Mouse (Mus musculus) layer of hippocampus, adult 18-20 months (tissue): ENCODE measurements around the gene Peli3. TPM values are rescaled to one million over a fixed set of nuclear protein-coding genes. Genes with fewer than 3 reads are reported as not detected.
A peak's percentile ranks its signal among the peaks of the same experiment; 100 is the strongest.
"Not testable (repeated sequence)": the region's sequence is repeated elsewhere in the genome, so short reads cannot be mapped to it uniquely, and the experiment has no call there.

Experiments
- DNase-seq, 2 experiments: peaks; one replicate each; pipeline ENCODE4 v3.0.0; 2022; ENCODE audit warnings: low spot score in 2 of 2
- long read RNA-seq: library from polyadenylated mRNA; stranded (forward); transcript quantifications from one replicate; pipeline ENCODE4 v2.0.0, GENCODE M21; 2021
- total RNA-seq, 2 experiments: library from RNA; stranded (reverse); gene quantifications; 2 replicates each; pipeline ENCODE4 v1.2.3; 2021

The Peli3 gene
- total RNA-seq = 10 to 100 TPM; 26.2 to 31.3 TPM
- long read RNA-seq, full-length matches to known transcripts = 22 of 42 reads
- long read RNA-seq, partial matches to known transcripts = 6 of 42 reads
- long read RNA-seq, other reads (novel, unspliced or antisense) = 14 of 42 reads

GRCm38 (mm10) chr19:4942551-4943252, at the start of gene Peli3:
Gene Peli3 (minus strand): TSS chr19:4943127.
- peak; percentile 70 to 82 for DNase-seq

DNA sequence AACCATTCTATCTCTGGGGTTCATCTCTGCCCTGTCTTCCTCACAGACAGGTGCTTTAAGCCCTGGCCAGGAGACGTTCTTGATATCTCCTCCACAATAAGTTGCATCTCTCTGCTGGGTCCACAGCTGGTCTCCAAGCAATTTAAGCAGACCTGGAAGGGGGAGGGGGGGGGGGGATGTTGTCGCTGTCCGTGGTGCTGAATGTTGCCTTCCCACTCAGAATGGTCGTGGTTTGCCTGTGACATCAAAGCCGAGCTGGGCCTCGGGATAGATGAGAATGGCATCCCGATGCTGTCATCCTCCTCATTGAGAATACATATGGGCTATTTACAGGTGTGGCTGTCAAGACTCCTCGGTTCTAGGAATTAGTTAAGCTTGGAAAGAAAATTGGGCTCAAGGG, 49.4 kb upstream of the Peli3 start:
- no peak for DNase-seq

GRCm38 (mm10) chr19:4990716-4991115, 47.8 kb upstream of the Peli3 start:
- DNase-seq = peak in 1 of 2 experiments; percentile 62

- DNase-seq = no peak
These were observed 47.3 kb upstream of the Peli3 start, which contains the start of gene Npas4 for GRCm38 (mm10) chr19:4990256-4990625. Gene Npas4 (minus strand): TSS chr19:4990316.

- peak; percentile 66 to 83 for DNase-seq
These were observed 46.7 kb upstream of the Peli3 start for GRCm38 (mm10) chr19:4989434-4990255.

- DNase-seq = peak in 1 of 2 experiments; percentile 56
These were observed 46.1 kb upstream of the Peli3 start for GRCm38 (mm10) chr19:4989013-4989412.

GRCm38 (mm10) chr19:4981767-4982166, 38.8 kb upstream of the Peli3 start:
- DNase-seq = peak; percentile 55 to 85

DNA sequence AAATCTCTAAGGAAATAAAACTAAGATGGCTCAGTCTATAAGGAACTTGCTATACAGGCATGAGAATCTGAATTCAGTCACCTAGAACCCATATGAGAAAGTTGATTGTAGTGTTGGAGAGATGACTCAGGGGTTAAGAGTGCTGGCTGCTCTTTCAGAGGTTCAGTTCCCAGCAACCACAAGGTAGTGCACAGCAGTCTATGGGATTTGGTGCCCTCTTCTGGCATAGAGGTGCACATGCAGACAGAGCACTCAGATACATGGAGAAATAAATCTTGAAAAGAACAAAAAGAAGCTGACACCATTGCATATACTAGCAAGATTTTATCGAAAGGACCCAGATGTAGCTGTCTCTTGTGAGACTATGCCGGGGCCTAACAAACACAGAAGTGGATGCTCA, 25.3 kb upstream of the Peli3 start:
- DNase-seq = no peak

DNA sequence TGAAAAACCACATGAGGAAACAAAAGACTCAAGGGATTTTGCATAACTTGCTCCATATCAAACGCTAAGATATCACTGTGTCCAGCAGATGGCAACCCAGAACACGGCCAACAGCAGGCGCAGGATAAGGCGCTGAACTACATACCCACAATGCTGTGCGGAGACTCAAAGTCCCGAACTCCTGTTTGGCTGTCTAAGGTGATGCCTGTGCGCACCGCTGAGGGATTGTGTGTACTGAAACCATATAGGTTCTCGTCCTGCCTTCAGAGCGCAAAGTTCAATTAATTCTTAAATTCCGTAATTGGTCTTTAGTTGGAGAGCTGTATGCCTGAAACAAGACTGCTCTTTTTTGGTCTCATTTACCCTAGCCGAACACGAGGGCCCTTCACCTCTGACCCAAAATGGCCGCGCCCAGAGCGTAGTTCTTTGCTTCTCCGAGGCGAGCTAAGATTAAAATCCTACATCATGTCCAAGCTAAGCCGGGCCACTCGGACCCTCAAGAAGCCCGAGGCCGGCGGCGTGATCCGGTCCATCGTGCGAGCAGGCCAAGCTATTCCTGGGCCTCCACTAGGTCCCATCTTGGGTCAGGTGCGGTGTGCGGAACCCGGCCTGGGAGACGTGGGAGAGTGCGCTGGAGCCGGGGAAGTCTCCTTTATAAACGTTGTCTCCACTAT, 19.1 kb upstream of the Peli3 start, which contains the start of gene Mrpl11:
TSS of gene Mrpl11 (plus strand) at position 220 of the 674 bp plus-strand sequence.
- peak; percentile 86 to 98 for DNase-seq

GRCm38 (mm10) chr19:4948641-4949040, 5.7 kb upstream of the Peli3 start:
- not testable (repeated sequence) for DNase-seq

DNA sequence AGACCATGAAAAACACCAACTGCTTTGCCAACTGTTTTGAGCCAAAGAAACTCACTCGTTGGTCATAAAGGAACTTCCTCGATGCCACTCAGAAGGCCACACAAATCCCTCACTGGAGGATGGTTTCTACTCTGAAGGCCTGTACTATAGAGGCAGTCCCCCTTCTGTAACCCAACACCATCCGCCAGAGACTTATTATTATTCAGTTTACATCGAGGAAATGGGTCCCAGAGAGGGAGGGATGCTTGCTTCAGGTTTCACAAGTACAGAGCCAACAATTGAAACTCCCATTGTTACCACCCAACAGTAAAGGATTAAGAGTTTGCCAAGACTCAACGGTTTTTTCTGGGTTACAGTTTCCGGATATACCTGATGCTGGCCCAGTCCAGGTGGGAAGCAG, 2.6 kb upstream of the Peli3 start:
- DNase-seq = no peak

DNA sequence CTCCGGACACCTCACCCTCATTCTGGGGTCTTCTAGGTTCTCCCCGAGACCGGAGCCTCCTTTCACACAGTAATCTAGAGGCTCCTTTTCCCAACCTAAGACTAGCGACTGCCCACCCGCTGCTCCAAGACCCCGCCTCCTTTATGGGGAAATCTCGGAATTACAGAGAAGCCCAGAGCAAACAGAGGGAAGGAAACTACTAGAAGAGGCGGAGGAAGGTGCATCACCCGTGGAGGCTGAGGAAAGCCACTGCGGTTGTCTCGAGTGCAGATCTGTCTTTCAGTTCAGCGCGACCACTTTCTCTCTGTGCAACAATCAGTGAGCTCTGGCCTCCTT, 294 bp upstream of the Peli3 start:
- no peak for DNase-seq

DNA sequence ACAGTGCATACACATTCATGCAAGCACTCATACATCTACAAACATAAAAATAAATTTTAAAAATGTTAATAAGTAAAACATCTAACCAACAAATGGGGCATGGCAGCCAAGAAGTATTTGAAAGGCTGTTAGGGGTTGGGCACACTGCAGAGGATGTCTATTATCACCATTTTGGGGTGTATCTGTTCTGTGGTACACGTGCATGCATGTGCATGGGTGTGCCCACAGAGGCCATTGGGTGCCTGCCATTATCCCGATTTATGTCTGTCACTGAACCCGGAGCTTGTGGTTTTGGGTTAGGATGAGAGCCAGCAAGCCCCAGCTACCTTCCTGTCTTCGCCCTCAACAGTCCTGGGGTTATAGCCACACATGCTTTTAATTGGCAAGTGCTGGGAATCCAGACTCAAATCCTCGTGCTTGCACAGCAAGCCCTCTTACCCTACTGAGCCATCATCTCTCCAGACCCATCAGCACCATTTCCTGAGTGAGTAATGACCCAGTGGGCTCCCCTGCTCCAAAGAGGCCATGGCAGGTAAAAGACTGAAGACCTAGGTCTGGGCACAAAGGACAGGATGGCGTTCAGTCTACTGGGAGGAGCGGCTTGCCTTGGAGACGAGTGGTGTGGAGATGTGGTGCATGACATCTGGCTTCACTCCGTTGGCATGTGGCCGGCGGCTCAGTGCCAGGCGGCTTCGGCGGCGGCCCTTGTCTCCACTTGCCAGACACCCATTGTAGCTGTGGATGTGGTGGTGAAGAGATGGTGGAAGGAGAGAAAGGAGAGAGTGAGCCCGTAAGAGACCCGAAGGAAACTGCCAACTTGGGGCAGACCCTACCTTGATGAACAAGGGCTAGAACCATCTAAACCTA, 5.2 kb downstream of the Peli3 start:
- DNase-seq = no peak

- DNase-seq = no peak
These were observed 6.0 kb downstream of the Peli3 start for GRCm38 (mm10) chr19:4936896-4937295.

DNA sequence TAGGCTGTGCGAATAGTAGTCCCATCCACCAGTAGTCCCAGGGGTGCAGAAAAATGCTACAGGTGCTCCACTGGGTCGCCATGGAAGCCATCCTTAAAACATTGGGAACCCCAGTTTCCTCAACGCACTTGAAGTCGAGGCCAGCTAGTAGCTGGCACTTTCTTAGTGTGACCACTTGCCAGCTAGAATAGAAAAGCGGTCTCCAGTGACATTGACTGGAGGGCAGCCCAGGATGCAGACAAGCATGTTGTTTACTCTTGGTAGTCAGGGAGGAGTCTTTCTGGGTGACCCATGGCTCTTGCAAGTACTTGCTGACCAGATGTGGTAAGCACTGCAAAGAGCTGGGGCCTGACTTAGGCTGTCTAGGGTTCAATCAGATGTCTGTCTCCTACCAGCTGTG, 14.1 kb downstream of the Peli3 start:
- no peak for DNase-seq

DNA sequence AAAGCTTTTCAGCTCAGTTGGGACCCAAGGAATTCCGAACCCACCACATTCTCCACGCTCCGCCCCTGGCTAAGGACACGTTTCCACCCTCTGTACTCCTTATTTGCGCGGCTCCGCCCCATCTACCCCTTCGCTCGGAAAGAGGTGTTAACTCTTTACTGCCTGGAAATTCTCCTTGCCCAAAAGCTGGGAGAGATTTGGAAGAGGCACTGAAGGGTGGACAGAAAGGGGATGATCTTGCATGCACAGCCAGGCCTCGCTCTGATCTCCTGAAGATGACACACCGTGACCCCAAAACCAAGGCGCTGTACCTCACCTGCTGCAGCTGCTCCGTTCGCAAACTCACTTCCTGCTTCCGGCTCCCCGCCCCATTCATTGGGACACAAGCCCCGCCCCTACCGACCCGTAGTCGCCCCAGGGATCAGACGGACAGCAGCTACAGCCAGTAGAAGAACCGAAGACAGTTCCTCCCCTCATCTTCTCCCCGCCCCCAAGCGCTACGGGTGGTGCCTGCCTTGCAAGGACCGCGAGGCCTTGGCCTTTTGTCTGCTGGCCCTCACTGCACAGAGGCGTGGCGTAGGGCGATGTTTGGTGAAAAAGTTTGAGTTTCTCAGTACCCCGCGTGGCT, 14.9 kb downstream of the Peli3 start, which contains the start of gene Dpp3:
TSS of gene Dpp3 (minus strand) at position 384 of the 628 bp plus-strand sequence.
- DNase-seq = peak; percentile 95 to 99

GRCm38 (mm10) chr19:4925121-4925860, 17.6 kb downstream of the Peli3 start:
- no peak for DNase-seq

- no peak for DNase-seq
These were observed 23.3 kb downstream of the Peli3 start for GRCm38 (mm10) chr19:4919652-4920051.

GRCm38 (mm10) chr19:4916827-4917226, 26.1 kb downstream of the Peli3 start:
- no peak for DNase-seq
